Mouse (Mus musculus) mammary gland, adult 2 months (tissue): ENCODE measurements around the gene Golga3. TPM values are rescaled to one million over a fixed set of nuclear protein-coding genes. Genes with fewer than 3 reads are reported as not detected.

Experiments used
- polyA plus RNA-seq: library from polyadenylated mRNA; depleted of rRNA; stranded (reverse); fragments of >200 nt; gene quantifications from 2 replicates; pipeline ENCODE4 v1.2.3, GENCODE M21; 2012; ENCODE audit warnings: low replicate concordance; rRNA removed

Gene Golga3
- polyA plus RNA-seq, result 6.5 and 8.6 TPM in 2 replicates

GRCm38 (mm10) chr5:110176362-110177020 is at the start of gene Golga3:
TSS of gene Golga3 (plus strand) at chr5:110176701.

GRCm38 (mm10) chr5:110135293-110136086 is 41.0 kb upstream of the Golga3 start, which contains the start of gene Chfr:
TSS of gene Chfr (plus strand) at chr5:110135842.

GRCm38 (mm10) chr5:110230780-110231461 is 54.4 kb downstream of the Golga3 start, which contains the start of gene Ankle2:
TSS of gene Ankle2 (plus strand) at chr5:110231004.

GRCm38 (mm10) chr5:110269141-110270101 is 92.9 kb downstream of the Golga3 start, which contains the start of gene Pgam5:
TSS of gene Pgam5 (minus strand) at chr5:110269913.

Other genes starting within 250 kb of the Golga3 start
- gene Zfp932, start 180.2 kb upstream of the Golga3 start, polyA plus RNA-seq, result 1.6 and 8.3 TPM in 2 replicates
- 0.68 TPM in 1 of 2 replicates, not detected in the other for gene Gm17655, start 104.2 kb upstream of the Golga3 start, polyA plus RNA-seq
- gene Gm35315, start 82.3 kb upstream of the Golga3 start, polyA plus RNA-seq, result 0.06 and 0.22 TPM in 2 replicates
- 3.6 and 4.3 TPM in 2 replicates for gene Plcxd1, start 76.7 kb upstream of the Golga3 start, polyA plus RNA-seq
- gene Gtpbp6, start 68.5 kb upstream of the Golga3 start, polyA plus RNA-seq, result 96.9 and 180 TPM in 2 replicates
- gene Zfp605, start 66.6 kb upstream of the Golga3 start, polyA plus RNA-seq, result 0.18 and 0.70 TPM in 2 replicates
- gene Chfr, start 40.9 kb upstream of the Golga3 start, polyA plus RNA-seq, result 47.0 and 73.3 TPM in 2 replicates
- 10.1 and 12.8 TPM in 2 replicates for gene Ankle2, start 54.3 kb downstream of the Golga3 start, polyA plus RNA-seq
- 18.0 and 26.8 TPM in 2 replicates for gene Pgam5, start 93.2 kb downstream of the Golga3 start, polyA plus RNA-seq
- 14.3 and 29.8 TPM in 2 replicates for gene Pxmp2, start 109.5 kb downstream of the Golga3 start, polyA plus RNA-seq
- gene Pole, start 109.6 kb downstream of the Golga3 start, polyA plus RNA-seq, result 3.5 and 4.5 TPM in 2 replicates
- 0.67 and 1.4 TPM in 2 replicates for gene P2rx2, start 166.5 kb downstream of the Golga3 start, polyA plus RNA-seq
- not detected in 2 replicates for gene Lrcol1, start 168.0 kb downstream of the Golga3 start, polyA plus RNA-seq